Mouse (Mus musculus) kidney, adult 2 months (tissue): Measurements from ENCODE around the gene Spem2. TPM values are rescaled to one million over a fixed set of nuclear protein-coding genes. Genes with fewer than 3 reads are reported as not detected.
A peak's percentile ranks its signal among the peaks of the same experiment; 100 is the strongest.

Experiments used
- DNase-seq: peaks from one replicate; pipeline ENCODE4 v3.0.0; 2021
- H3K27ac ChIP-seq: fragments of 200-500 bp; 2 replicates; pipeline ENCODE4 v1.5.1; 2012; ENCODE audit warnings: low read depth, low read length, control low read depth, inconsistent platforms; ENCODE audit not compliant: insufficient read depth
- H3K27me3 ChIP-seq: fragments of 200-500 bp; replicated peaks from 2 replicates; pipeline ENCODE4 v1.6.1; 2012; ENCODE audit warnings: mild to moderate bottlenecking, moderate library complexity, low read length, inconsistent platforms; ENCODE audit not compliant: control insufficient read depth, insufficient read depth
- H3K36me3 ChIP-seq: fragments of 200-500 bp; 2 replicates; pipeline ENCODE4 v1.6.1; 2012; ENCODE audit warnings: mild to moderate bottlenecking, moderate library complexity, low read length, inconsistent platforms; ENCODE audit not compliant: control insufficient read depth, insufficient read depth
- H3K4me1 ChIP-seq: fragments of 200-500 bp; 2 replicates; pipeline ENCODE4 v1.6.1; 2011; ENCODE audit warnings: low read length; ENCODE audit not compliant: control insufficient read depth, insufficient read depth
- H3K4me3 ChIP-seq: fragments of 200-500 bp; 2 replicates; pipeline ENCODE4 v1.5.1; 2011; ENCODE audit warnings: mild to moderate bottlenecking, low read depth, low read length, control low read depth; ENCODE audit not compliant: insufficient read depth
- CTCF ChIP-seq: fragments of 200-500 bp; conservative IDR thresholded peaks from 2 replicates; pipeline ENCODE4 v1.5.1; 2011; ENCODE audit warnings: low read depth, mild to moderate bottlenecking, control low read depth, low read length, moderate library complexity, mixed read lengths; ENCODE audit not compliant: insufficient read depth, insufficient read length
- POLR2A ChIP-seq: fragments of 200-500 bp; IDR thresholded peaks from one replicate; pipeline ENCODE4 v1.6.1; 2011; ENCODE audit warnings: low read depth, low read length, control low read depth
- WGBS: fragments of 180-500 bp; shearing (Covaris S2); methylation state at CpG from one replicate; pipeline ENCODE4 v1.1.7; 2018; 5-methylcytosine and 5-hydroxymethylcytosine counted together
- polyA plus RNA-seq: library from polyadenylated mRNA; depleted of rRNA; stranded (reverse); fragments of >200 nt; gene quantifications from 2 replicates; pipeline ENCODE4 v1.2.3, GENCODE M21; 2012

Gene Spem2
- polyA plus RNA-seq, 1 experiment: 0.20 TPM

- no peaks in the 10 kb centered on the region for H3K4me1 ChIP-seq
- DNase-seq: no peak
- H3K36me3 ChIP-seq: no peaks in the 10 kb centered on the region
- no peaks in the 10 kb centered on the region for H3K27me3 ChIP-seq
- no peak overlapping the region for H3K4me3 ChIP-seq
- no peak for TF ChIP-seq CTCF
- no peak for TF ChIP-seq POLR2A
- no peak overlapping the region for H3K27ac ChIP-seq
- 90% methylated on average over 12 of the region's 12 CpGs for WGBS
Observed at GRCm38 (mm10) chr11:69816520-69816919, 1.7 kb downstream of the Spem2 start.

- no peak within 1 kb of the TSS for H3K27ac ChIP-seq
- TF ChIP-seq POLR2A (no peak), CTCF (no peak)
- no peak within 1 kb of the TSS for H3K4me3 ChIP-seq
- WGBS: 44% methylated on average over 10 of the region's 10 CpGs
- H3K36me3 ChIP-seq: no peaks in the 10 kb centered on the region
- no peaks in the 10 kb centered on the region for H3K4me1 ChIP-seq
- no peaks in the 10 kb centered on the region for H3K27me3 ChIP-seq
- DNase-seq: no peak
Observed at GRCm38 (mm10) chr11:69815155-69815554, 3.1 kb downstream of the Spem2 start, which contains the start of gene Gm39566. Gm39566 (minus strand) TSS chr11:69815298.

DNA sequence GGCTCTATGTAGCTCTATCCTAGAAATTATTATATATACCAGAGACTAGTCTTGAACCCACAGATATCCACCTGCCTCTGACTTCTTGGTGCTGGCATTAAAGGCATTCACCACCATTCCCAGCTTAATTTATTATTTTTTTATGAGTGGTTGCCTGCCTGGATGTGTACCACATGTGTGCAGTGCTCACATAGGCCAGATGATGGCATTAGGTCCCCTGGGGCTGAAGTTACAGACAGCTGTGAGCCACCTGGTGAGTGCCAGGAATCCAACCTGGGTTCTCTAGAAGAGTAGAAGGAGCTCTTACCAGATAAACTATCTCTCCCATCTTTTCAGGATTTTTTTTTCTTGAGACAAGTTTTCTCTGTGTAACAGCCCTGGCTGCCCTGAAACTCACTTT, 8.0 kb downstream of the Spem2 start:
- Histone ChIP-seq H3K36me3 (no peaks in the 10 kb centered on the region), H3K27me3 (no peaks in the 10 kb centered on the region), H3K4me3 (no peak overlapping the region), H3K4me1 (no peaks in the 10 kb centered on the region), H3K27ac (no peak overlapping the region)
- no peak for TF ChIP-seq POLR2A
- TF ChIP-seq CTCF: 0 out of 2 replicates have a peak, but pooled peaks have one; percentile 10
- no peak for DNase-seq

DNA sequence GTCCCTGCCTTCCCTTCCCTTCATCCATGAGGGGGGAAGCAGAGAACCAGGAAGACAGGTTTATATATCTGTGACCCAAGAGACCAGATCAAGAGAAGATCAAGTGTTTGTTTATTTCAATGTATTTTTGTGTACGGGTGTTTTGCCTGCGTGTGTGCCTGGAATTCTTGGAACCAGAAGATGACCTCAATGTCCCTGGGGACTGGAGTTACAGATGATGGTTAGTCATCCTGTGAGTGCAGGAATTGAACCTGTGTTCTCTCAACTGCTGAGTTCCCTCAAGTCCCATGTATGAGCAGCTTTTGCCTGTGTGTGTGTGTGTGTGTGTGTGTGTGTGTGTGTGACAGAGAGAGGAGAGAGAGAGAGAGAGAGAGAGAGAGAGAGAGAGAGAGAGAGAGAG, 10.6 kb downstream of the Spem2 start:
- no peak for DNase-seq
- H3K4me1 ChIP-seq: peaks cover 16% of the 10 kb centered on the region; the same call in 1 of the 2 replicates
- H3K4me3 ChIP-seq: no peak overlapping the region
- no peaks in the 10 kb centered on the region for H3K27me3 ChIP-seq
- no peaks in the 10 kb centered on the region for H3K36me3 ChIP-seq
- TF ChIP-seq POLR2A: no peak
- 76% methylated on average over 2 of the region's 2 CpGs for WGBS
- no peak overlapping the region for H3K27ac ChIP-seq

DNA sequence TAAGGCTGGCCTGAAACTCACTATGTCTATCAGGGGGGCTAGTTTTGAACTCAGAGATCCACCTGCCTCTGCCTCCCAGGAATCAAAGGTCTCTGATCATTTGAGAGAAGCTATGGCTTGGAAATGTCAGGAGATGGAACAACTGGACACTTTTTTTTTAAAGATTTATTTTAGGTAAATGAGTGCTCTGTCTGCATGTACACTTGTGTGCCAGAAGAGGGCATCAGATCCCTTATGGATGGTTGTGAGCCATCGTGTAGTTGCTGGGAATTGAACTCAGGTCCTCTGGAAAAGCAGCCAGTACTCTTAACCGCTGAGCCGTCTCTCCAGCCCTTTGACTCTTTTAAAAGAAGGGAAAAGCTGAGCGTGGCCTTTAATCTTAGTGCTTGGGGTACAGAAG, 11.9 kb downstream of the Spem2 start:
- TF ChIP-seq POLR2A: no peak
- 0 out of 2 replicates have a peak, but pooled peaks have one; percentile 6 for TF ChIP-seq CTCF
- DNase-seq: no peak
- peaks cover 16% of the 10 kb centered on the region; the same call in 1 of the 2 replicates for H3K4me1 ChIP-seq
- WGBS: 90% methylated on average over 4 of the region's 4 CpGs
- H3K36me3 ChIP-seq: no peaks in the 10 kb centered on the region
- no peaks in the 10 kb centered on the region; the same call in 1 of the 2 replicates for H3K27me3 ChIP-seq
- no peak overlapping the region for H3K27ac ChIP-seq
- H3K4me3 ChIP-seq: no peak overlapping the region

GRCm38 (mm10) chr11:69804972-69805909, 13.0 kb downstream of the Spem2 start, which contains the start of gene Tmem102:
Tmem102 (minus strand) TSS chr11:69805624.
- 12% methylated on average over 29 of the region's 29 CpGs for WGBS
- 0 out of 2 replicates have a peak within 1 kb of the TSS, but pooled peaks have one; percentile 18 for H3K27ac ChIP-seq
- no peaks in the 10 kb centered on the region; the same call in 1 of the 2 replicates for H3K27me3 ChIP-seq
- no peaks in the 10 kb centered on the region for H3K36me3 ChIP-seq
- peak; percentile 93 for DNase-seq
- TF ChIP-seq CTCF (no peak), POLR2A (no peak)
- H3K4me3 ChIP-seq: peak within 1 kb of the TSS; percentile 45
- peaks cover 20% of the 10 kb centered on the region for H3K4me1 ChIP-seq

- Histone ChIP-seq H3K36me3 (no peaks in the 10 kb centered on the region), H3K27me3 (no peaks in the 10 kb centered on the region; the same call in 1 of the 2 replicates), H3K4me1 (peaks cover 20% of the 10 kb centered on the region), H3K27ac (0 out of 2 replicates have a peak overlapping the region, but pooled peaks have one; percentile 17), H3K4me3 (peak overlapping the region; percentile 45)
- TF ChIP-seq CTCF (no peak), POLR2A (no peak)
- peak; percentile 67 for DNase-seq
- 11% methylated on average over 12 of the region's 12 CpGs for WGBS
Observed at GRCm38 (mm10) chr11:69804652-69804940, 13.7 kb downstream of the Spem2 start.
